Mouse (Mus musculus) liver, postnatal 0 days (tissue): ENCODE data around the gene Akirin1.

ENCODE experiments used
- CTCF ChIP-seq: sonication (generic); IDR thresholded peaks from 2 replicates; pipeline ENCODE4 v1.5.1; 2016; ENCODE audit warnings: antibody characterized with exemption, low read depth
- EP300 ChIP-seq: IDR thresholded peaks from 2 replicates; pipeline ENCODE4 v1.6.1; 2016; ENCODE audit warnings: antibody characterized with exemption, low read depth, mild to moderate bottlenecking

- no peak for TF ChIP-seq CTCF
- TF ChIP-seq EP300: no peak
Measured at GRCm38 (mm10) chr4:123748726-123749415, 1.3 kb downstream of the Akirin1 start.
